Comparison of ENCODE assay signal across 25 mouse cellular contexts in the genomic region with DNA sequence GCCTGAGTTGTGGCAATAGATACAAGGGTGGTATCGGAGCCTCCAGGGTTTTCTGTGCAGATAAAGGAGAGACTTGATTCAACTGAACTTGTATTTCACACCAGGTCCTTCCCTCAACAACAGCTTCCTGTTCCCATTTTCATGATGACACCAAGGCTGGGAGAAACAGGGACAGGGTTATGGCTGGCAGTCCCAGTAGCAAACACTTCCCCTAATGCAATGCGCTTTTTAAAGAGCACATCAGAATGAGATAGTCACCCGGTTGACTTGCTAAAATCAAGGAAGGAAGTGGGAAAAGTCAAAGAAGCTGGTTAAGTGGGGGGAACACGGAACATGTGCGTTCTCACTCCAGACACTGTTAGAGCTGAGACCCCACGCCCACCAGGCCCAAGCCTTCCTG. TPM values are rescaled to one million over a fixed set of nuclear protein-coding genes. Genes with fewer than 3 reads are reported as not detected.
"Had no signal": no experiment of that assay in that cellular context is flagged by ENCODE, and none has a peak within 500 bp of the region (broad histone marks: within the 10 kb centered on the region; RNA-seq: fewer than 3 reads in every experiment).

No protein-coding gene starts in this region.

- DNase-seq: gastrocnemius, postnatal 14 days; gastrocnemius, postnatal 36 days; heart, adult 18-20 months; heart, postnatal 10 days; heart, postnatal 4 days; kidney, adult 18-20 months; kidney, adult 8-10 months; kidney, postnatal 10 days; kidney, postnatal 25 days; kidney, postnatal 4 days; left cerebral cortex, postnatal 4 days had no signal

- H3K4me2 ChIP-seq: heart, embryonic 12.5 days; hindbrain, embryonic 12.5 days; hindbrain, embryonic 15.5 days; limb, embryonic 13.5 days; limb, embryonic 15.5 days; liver, embryonic 12.5 days had no signal

- H3K9me3 ChIP-seq: heart, embryonic 10.5 days; heart, embryonic 12.5 days; hindbrain, embryonic 12.5 days; hindbrain, embryonic 15.5 days; limb, embryonic 13.5 days; limb, embryonic 15.5 days; liver, embryonic 12.5 days had no signal

- ATAC-seq: inflammation-experienced regulatory T-cells, adult 6 months; intestine, embryonic 16.5 days; liver, embryonic 12.5 days had no signal

- H3K27ac ChIP-seq: heart, embryonic 10.5 days; hindbrain, embryonic 12.5 days; hindbrain, embryonic 15.5 days; layer of hippocampus, adult 2 months; left cerebral cortex, adult 2 months; limb, embryonic 13.5 days; limb, embryonic 15.5 days; liver, embryonic 12.5 days; liver, embryonic 14.5 days had no signal

- H3K4me3 ChIP-seq: heart, embryonic 10.5 days; heart, embryonic 12.5 days; hindbrain, embryonic 12.5 days; hindbrain, embryonic 15.5 days; layer of hippocampus, adult 2 months; left cerebral cortex, adult 2 months; limb, embryonic 13.5 days; limb, embryonic 15.5 days; liver, embryonic 12.5 days had no signal

- H3K9ac ChIP-seq: heart, embryonic 12.5 days; hindbrain, embryonic 12.5 days; hindbrain, embryonic 15.5 days; limb, embryonic 13.5 days; limb, embryonic 15.5 days; liver, embryonic 12.5 days; liver, embryonic 14.5 days had no signal

- H3K4me1 ChIP-seq: heart, embryonic 12.5 days; limb, embryonic 13.5 days had no signal

- H3K27me3 ChIP-seq: heart, embryonic 12.5 days; hindbrain, embryonic 15.5 days; limb, embryonic 13.5 days; limb, embryonic 15.5 days; liver, embryonic 12.5 days had no signal

RNA-seq across cellular contexts. Expression of gene Gbx2, which starts 39.6 kb away (rescaled TPM):
- total RNA-seq: gastrocnemius, postnatal 14 days; heart, adult 18-20 months; heart, postnatal 10 days; liver, adult 2 months had no signal
- polyA plus RNA-seq: heart, embryonic 16.5 days; inflammation-experienced regulatory T-cells, adult 6 months; liver, adult 2 months had no signal
